Mouse (Mus musculus): ENCODE data around the gene Ankrd13b.

DNA sequence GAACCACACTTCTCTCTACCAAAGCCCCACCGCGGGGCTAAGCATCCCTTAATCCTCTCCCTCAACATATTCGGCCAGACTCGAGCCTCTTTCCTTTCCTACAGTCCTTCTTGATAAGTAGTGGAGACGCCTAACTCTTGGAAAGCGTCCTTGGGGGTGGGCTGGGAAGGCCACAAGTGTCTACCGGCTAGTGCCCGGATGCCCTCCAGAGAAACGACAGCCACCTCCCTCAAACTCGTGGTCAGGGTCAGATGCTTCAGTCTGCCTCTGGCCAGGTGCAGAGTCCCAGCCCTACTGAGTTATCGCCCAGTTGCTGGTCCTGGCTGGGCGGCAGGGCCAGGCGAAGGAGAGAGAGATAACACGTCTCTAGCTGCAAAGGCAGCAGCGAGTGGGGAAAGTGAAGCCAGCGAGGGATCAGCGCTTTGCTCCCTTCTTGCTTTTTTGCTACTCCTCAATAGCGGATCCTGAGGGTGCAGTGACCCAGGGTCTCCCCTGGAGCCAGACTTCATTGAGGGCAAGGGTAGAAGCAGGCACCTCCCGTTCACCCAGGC, 24.9 kb upstream of the Ankrd13b start:
- no peak for TF ChIP-seq CTCF (IDR thresholded peaks at IDR 0.05; ENCODE audit: insufficient read depth, low read depth, low read length)
- TF ChIP-seq POLR2A (IDR thresholded peaks at IDR 0.05; ENCODE audit: insufficient read depth, low read depth, low read length): no peak
